ENCODE assay signal across 29 mouse cellular contexts in genomic region chr2:163121353-163121660, GRCm38 (mm10). TPM values are rescaled to one million over a fixed set of nuclear protein-coding genes. Genes with fewer than 3 reads are reported as not detected.
A peak's percentile ranks its signal among the peaks of the same experiment; 100 is the strongest.
DNase-seq lines count a peak whose midpoint lies in the region; ATAC-seq lines count a peak whose summit lies in the region.
"Had no signal": no experiment of that assay in that cellular context is flagged by ENCODE, and none has a peak within 500 bp of the region (broad histone marks: within the 10 kb centered on the region; RNA-seq: fewer than 3 reads in every experiment).

No protein-coding gene starts in this region.

- H3K4me3 ChIP-seq in intestine, embryonic 15.5 days (replicated peaks) = no peak overlapping the region
- H3K4me3 ChIP-seq in heart, embryonic 11.5 days (ENCODE audit: low read depth, low read length) = no peak overlapping the region
- H3K4me3 ChIP-seq: embryonic facial prominence, embryonic 13.5 days; forebrain, embryonic 15.5 days; hindbrain, embryonic 12.5 days; limb, embryonic 12.5 days; midbrain, embryonic 15.5 days; neural tube, embryonic 15.5 days had no signal

- H3K27ac ChIP-seq in intestine, embryonic 15.5 days = no peak overlapping the region
- H3K27ac ChIP-seq in heart, embryonic 11.5 days (ENCODE audit: low read depth, low read length) = no peak overlapping the region
- H3K27ac ChIP-seq: embryonic facial prominence, embryonic 13.5 days; forebrain, embryonic 15.5 days; hindbrain, embryonic 12.5 days; kidney, postnatal 0 days; limb, embryonic 12.5 days; midbrain, embryonic 15.5 days; neural tube, embryonic 15.5 days had no signal

- H3K36me3 ChIP-seq in intestine, embryonic 15.5 days = no peaks in the 10 kb centered on the region
- H3K36me3 ChIP-seq in heart, embryonic 11.5 days (ENCODE audit: control insufficient read depth, insufficient read depth, low read length) = no peaks in the 10 kb centered on the region
- H3K36me3 ChIP-seq: embryonic facial prominence, embryonic 13.5 days; forebrain, embryonic 15.5 days; heart, embryonic 13.5 days; hindbrain, embryonic 12.5 days; limb, embryonic 12.5 days; midbrain, embryonic 15.5 days; neural tube, embryonic 15.5 days had no signal

- peak; percentile 69 for ATAC-seq in inflammation-experienced regulatory T-cells, adult 6 months
- no peak for ATAC-seq in intestine, embryonic 15.5 days
- no peak for ATAC-seq in heart, embryonic 11.5 days (replicated peaks; ENCODE audit: insufficient number of reproducible peaks, low FRiP score, low TSS enrichment)
- ATAC-seq in erythroid progenitor cell, adult 5-6 weeks (replicated peaks; ENCODE audit: low FRiP score, poor library complexity, severe bottlenecking) = no peak
- ATAC-seq: forebrain, embryonic 15.5 days; liver, postnatal 0 days had no signal

- peaks cover 13% of the 10 kb centered on the region; the same call in 1 of the 2 replicates for H3K4me1 ChIP-seq in intestine, embryonic 15.5 days (replicated peaks)
- peaks cover 6% of the 10 kb centered on the region; the same call in 1 of the 2 replicates for H3K4me1 ChIP-seq in heart, embryonic 11.5 days (ENCODE audit: control insufficient read depth, insufficient read depth, low read length)

- peaks cover 11% of the 10 kb centered on the region for H3K27me3 ChIP-seq in intestine, embryonic 15.5 days (replicated peaks)
- peaks cover 22% of the 10 kb centered on the region for H3K27me3 ChIP-seq in heart, embryonic 11.5 days (ENCODE audit: control insufficient read depth, insufficient read depth, low read length)
- H3K27me3 ChIP-seq: midbrain, embryonic 15.5 days had no signal

- no peak overlapping the region for H3K9ac ChIP-seq in intestine, embryonic 15.5 days
- no peak overlapping the region for H3K9ac ChIP-seq in heart, embryonic 11.5 days (ENCODE audit: low read depth, low read length)
- H3K9ac ChIP-seq: embryonic facial prominence, embryonic 13.5 days; forebrain, embryonic 15.5 days; heart, embryonic 13.5 days; hindbrain, embryonic 12.5 days; limb, embryonic 12.5 days; liver, postnatal 0 days; midbrain, embryonic 15.5 days; neural tube, embryonic 15.5 days had no signal

- WGBS in intestine, embryonic 15.5 days = 78% methylated on average over 3 of the region's 3 CpGs
- WGBS in heart, embryonic 11.5 days (ENCODE audit: insufficient replicate concordance) = 73% methylated on average over 3 of the region's 3 CpGs

- H3K9me3 ChIP-seq in intestine, embryonic 15.5 days = no peaks in the 10 kb centered on the region
- no peaks in the 10 kb centered on the region for H3K9me3 ChIP-seq in heart, embryonic 11.5 days (replicated peaks; ENCODE audit: control insufficient read depth, low read length)
- H3K9me3 ChIP-seq: embryonic facial prominence, embryonic 13.5 days; forebrain, embryonic 15.5 days; heart, embryonic 13.5 days; hindbrain, embryonic 12.5 days; limb, embryonic 12.5 days; midbrain, embryonic 15.5 days; neural tube, embryonic 15.5 days had no signal

- H3K4me2 ChIP-seq in intestine, embryonic 15.5 days (replicated peaks) = no peak overlapping the region
- H3K4me2 ChIP-seq in heart, embryonic 11.5 days = no peak overlapping the region
- H3K4me2 ChIP-seq: embryonic facial prominence, embryonic 13.5 days; forebrain, embryonic 15.5 days; hindbrain, embryonic 12.5 days; limb, embryonic 12.5 days; liver, embryonic 11.5 days; midbrain, embryonic 15.5 days; neural tube, embryonic 15.5 days had no signal

- peak; percentile 61 for DNase-seq in CD4-positive helper T cell, adult 2 months (ENCODE audit: low read depth, low spot score)
- peak; percentile 55 for DNase-seq in CD4-positive, CD25-positive, alpha-beta regulatory T cell, adult 2 months (ENCODE audit: low read depth, low spot score)
- DNase-seq in thymus, postnatal 10 days (ENCODE audit: low spot score in 2 of 2) = peak; percentile 47 to 61
- DNase-seq: cerebellum, adult 11-12 months; kidney, adult 2 months; layer of hippocampus, postnatal 36 days; liver, postnatal 0 days; right cerebral cortex, adult 18-20 months; right cerebral cortex, postnatal 4 days had no signal

RNA-seq across cellular contexts. Expression of gene Gtsf1l, which starts 33.7 kb away (rescaled TPM):
- not detected for polyA plus RNA-seq in inflammation-experienced regulatory T-cells, adult 6 months (2017; shearing (Covaris generic))
- polyA plus RNA-seq in intestine, embryonic 15.5 days (2015; fragmentation: Nextera tagmentation; extraction: Ambion mirVana) = not detected in 2 replicates
- not detected in 2 replicates for polyA plus RNA-seq in heart, embryonic 11.5 days (2014; fragmentation: Nextera tagmentation; extraction: Ambion mirVana)
- not detected in 2 replicates for total RNA-seq in erythroid progenitor cell, adult 5-6 weeks (2015; ENCODE audit: low replicate concordance)
- not detected in 2 replicates for total RNA-seq in erythroid progenitor cell, adult 5-6 weeks (2017; ENCODE audit: low replicate concordance)
- total RNA-seq: adrenal gland, postnatal 4 days; gastrocnemius, adult 8-10 months; granulocyte monocyte progenitor cell, adult 5-6 weeks; heart, postnatal 25 days; layer of hippocampus, postnatal 36 days; left cerebral cortex, postnatal 14 days had no signal
- polyA plus RNA-seq: embryonic facial prominence, embryonic 13.5 days; forebrain, embryonic 15.5 days; heart, embryonic 13.5 days; hindbrain, embryonic 12.5 days; kidney, adult 2 months; kidney, postnatal 0 days; limb, embryonic 12.5 days; liver, embryonic 11.5 days; liver, postnatal 0 days; midbrain, embryonic 15.5 days; neural tube, embryonic 15.5 days; stomach, embryonic 16.5 days; urinary bladder, adult 2 months had no signal
